ENCODE assay signal across 1 mouse cellular context in genomic region chr4:106749699-106750098, GRCm38 (mm10).
TF ChIP-seq lines count a peak whose summit lies in the region.

No protein-coding gene starts in this region.

TF ChIP-seq in CH12.LX, 34 proteins besides CTCF, POLR2A, EP300 and RAD21 (continued from another document):
- TF ChIP-seq SIN3A (IDR thresholded peaks at IDR 0.05; ENCODE audit: low read length) (no peak), JUND (conservative IDR thresholded peaks at IDR 0.05; ENCODE audit: low read depth, low read length) (no peak)
